Mouse (Mus musculus) kidney, adult 9 months (tissue): ENCODE measurements around the gene Plekha6.

Source experiments
- DNase-seq: peaks from one replicate; pipeline ENCODE4 v3.0.0; 2022

Gene Plekha6

GRCm38 (mm10) chr1:133146014-133147009, 17.7 kb upstream of the Plekha6 start:
- peak; percentile 74 for DNase-seq

GRCm38 (mm10) chr1:133147324-133147723, 16.7 kb upstream of the Plekha6 start:
- DNase-seq = no peak

GRCm38 (mm10) chr1:133148122-133148521, 15.9 kb upstream of the Plekha6 start:
- no peak for DNase-seq

GRCm38 (mm10) chr1:133150556-133150955, 13.5 kb upstream of the Plekha6 start:
- no peak for DNase-seq

- no peak for DNase-seq
Observed at GRCm38 (mm10) chr1:133152213-133152612, 11.8 kb upstream of the Plekha6 start.

GRCm38 (mm10) chr1:133155270-133155669, 8.7 kb upstream of the Plekha6 start:
- DNase-seq = no peak

GRCm38 (mm10) chr1:133159128-133159564, 4.9 kb upstream of the Plekha6 start:
- DNase-seq = no peak

GRCm38 (mm10) chr1:133161559-133161958, 2.5 kb upstream of the Plekha6 start:
- no peak for DNase-seq

GRCm38 (mm10) chr1:133162046-133162445, 2.0 kb upstream of the Plekha6 start:
- peak; percentile 54 for DNase-seq

GRCm38 (mm10) chr1:133162981-133163380, 1.0 kb upstream of the Plekha6 start:
- no peak for DNase-seq

GRCm38 (mm10) chr1:133164591-133165011, 591 bp downstream of the Plekha6 start:
- peak; percentile 71 for DNase-seq

- DNase-seq = no peak
Observed at GRCm38 (mm10) chr1:133165111-133165510, 1.1 kb downstream of the Plekha6 start.

- DNase-seq = no peak
Observed at GRCm38 (mm10) chr1:133168318-133169060, 4.5 kb downstream of the Plekha6 start.

GRCm38 (mm10) chr1:133170196-133170595, 6.2 kb downstream of the Plekha6 start:
- peak; percentile 47 for DNase-seq

GRCm38 (mm10) chr1:133171357-133171756, 7.3 kb downstream of the Plekha6 start:
- DNase-seq = no peak

- DNase-seq = no peak
Observed at GRCm38 (mm10) chr1:133175150-133175549, 11.1 kb downstream of the Plekha6 start.

- DNase-seq = peak; percentile 61
Observed at GRCm38 (mm10) chr1:133177480-133178172, 13.6 kb downstream of the Plekha6 start.

GRCm38 (mm10) chr1:133178732-133179440, 14.9 kb downstream of the Plekha6 start:
- no peak for DNase-seq

- peak; percentile 78 for DNase-seq
Observed at GRCm38 (mm10) chr1:133181072-133182015, 17.3 kb downstream of the Plekha6 start.

GRCm38 (mm10) chr1:133182016-133182705, 18.2 kb downstream of the Plekha6 start:
- no peak for DNase-seq
